Mouse (Mus musculus): ENCODE data around the gene Zfhx3.

Zfhx3 gene

DNA sequence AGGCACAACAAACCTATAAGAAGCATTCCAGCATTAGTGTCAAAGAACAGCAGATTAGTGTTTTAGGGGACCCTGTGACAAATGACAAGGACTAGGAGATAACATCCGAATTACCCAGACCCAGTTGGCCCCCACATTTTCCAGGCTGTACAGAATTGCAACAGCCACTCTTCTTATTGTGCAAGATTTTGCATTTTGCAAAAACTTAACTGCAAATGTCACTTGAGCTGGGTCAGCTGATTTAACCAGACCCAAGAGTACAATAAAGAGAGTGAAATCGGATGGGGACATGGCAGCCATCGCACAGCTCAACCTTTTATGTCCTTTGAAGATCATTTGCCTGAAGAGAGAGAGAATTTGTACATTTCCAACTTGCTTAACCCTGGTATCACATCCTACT is 720.3 kb downstream of the Zfhx3 start:
- no peak for DNase-seq (ENCODE audit: low spot score)

DNA sequence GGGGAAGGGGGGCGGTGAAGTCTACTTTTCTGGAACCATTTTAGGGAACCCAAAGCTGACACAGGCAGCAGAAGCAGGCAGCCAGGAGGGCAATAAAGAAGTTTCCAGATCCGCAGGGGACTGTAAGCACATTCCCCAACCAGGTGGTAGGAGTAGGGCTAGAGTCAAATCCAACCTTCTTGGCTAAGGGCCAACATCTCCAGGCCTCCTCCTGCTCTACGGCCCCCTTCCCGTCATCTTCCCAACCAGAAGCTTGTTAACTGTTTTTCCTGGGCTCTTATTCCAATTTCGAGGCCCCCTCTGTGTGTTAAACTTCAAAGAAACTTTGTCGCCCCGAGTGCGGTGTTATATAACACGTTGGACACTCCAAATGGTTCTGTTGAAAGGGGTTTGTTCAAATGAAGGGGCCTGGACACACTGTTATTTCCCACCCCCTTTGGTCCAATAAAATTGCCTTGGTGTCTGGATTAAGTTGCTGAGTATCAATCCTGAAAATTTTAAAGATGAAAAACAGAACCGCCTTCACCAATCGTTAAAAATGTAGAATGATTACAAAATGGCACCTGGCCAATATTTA is 729.6 kb downstream of the Zfhx3 start:
- no peak for DNase-seq (ENCODE audit: low spot score)

- no peak for DNase-seq (ENCODE audit: low spot score)
Observed at GRCm38 (mm10) chr8:108675001-108675525, 732.6 kb downstream of the Zfhx3 start.

DNA sequence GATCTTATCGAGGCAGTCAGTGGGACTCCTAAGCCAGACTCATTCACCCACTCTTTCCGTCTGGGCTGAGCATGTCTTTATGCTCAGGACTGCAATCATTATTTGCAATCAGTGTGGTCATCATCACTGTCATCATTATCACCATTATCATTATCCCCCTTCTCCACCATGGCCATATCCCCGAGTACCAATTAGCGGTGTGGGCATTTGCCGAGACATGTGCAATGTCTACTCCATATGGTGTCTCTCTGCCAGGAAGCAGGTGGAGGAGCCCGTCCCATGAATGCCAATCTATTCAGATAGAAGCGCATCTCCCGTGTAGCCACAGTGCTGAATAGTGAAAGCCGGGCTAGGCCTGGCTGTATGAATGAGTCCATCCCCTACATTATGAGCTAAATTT is 747.2 kb downstream of the Zfhx3 start:
- DNase-seq (ENCODE audit: low spot score): no peak

DNA sequence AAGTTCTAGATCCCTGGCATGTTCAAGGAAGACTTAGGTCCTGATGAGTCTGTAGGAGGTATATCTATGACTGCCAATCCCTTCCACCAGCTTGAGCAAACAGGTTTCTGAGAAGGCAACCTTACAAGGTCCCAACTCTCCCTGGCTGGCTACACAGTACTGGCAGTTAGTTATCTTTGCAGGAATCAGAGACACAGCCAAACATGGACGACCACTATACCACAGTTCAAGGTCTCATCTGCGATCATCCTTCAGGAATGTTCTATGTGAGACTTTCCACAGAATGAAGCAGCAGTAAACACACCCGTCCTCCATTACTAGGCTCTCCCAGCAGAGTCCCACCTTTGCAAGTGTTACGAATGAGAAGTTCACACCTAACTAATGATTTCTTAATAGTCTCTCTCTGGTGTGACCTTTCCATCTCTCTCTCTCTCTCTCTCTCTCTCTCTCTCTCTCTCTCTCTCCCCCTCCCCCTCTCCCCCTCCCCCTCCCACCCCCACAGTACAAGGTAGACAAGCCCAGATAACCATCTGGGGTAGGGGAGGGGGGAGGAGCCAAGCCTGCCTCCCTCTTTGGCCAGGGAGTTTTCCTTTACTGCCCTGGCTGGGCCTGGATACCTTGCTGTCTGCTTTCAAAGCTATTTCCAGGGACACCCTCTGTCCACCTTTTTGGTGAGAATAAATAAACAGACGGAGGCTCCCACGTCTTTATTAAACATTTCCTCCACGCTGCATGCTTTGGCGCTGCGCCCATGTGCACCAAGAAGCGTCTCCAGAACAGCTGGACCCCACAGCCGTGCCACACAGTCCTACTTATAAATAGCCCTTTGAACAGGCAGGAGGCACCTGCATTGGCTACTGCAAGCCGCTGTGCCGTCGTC is 748.4 kb downstream of the Zfhx3 start:
- DNase-seq (ENCODE audit: low spot score): no peak

- DNase-seq (ENCODE audit: low spot score): no peak
Observed at GRCm38 (mm10) chr8:108691456-108692238, 749.2 kb downstream of the Zfhx3 start.

DNA sequence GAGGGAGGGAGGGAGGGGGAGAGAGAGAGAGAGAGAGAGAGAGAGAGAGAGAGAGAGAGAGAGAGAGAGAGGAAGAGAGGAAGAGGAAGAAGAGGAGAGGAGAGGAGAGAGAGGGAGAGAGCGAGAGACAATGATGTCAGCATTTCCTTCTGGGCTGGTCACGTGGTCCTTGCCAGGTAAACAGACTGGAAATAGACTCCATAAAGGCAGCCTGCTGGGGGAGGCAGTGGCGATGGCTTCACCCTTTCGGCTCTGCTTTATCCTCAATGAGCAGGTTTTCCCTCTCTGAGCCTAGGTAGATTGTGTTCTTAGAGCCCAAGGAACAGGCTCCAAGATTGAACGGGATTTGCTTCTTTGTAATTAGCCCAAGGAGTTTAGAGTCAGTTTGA is 749.8 kb downstream of the Zfhx3 start:
- DNase-seq (ENCODE audit: low spot score): no peak

DNA sequence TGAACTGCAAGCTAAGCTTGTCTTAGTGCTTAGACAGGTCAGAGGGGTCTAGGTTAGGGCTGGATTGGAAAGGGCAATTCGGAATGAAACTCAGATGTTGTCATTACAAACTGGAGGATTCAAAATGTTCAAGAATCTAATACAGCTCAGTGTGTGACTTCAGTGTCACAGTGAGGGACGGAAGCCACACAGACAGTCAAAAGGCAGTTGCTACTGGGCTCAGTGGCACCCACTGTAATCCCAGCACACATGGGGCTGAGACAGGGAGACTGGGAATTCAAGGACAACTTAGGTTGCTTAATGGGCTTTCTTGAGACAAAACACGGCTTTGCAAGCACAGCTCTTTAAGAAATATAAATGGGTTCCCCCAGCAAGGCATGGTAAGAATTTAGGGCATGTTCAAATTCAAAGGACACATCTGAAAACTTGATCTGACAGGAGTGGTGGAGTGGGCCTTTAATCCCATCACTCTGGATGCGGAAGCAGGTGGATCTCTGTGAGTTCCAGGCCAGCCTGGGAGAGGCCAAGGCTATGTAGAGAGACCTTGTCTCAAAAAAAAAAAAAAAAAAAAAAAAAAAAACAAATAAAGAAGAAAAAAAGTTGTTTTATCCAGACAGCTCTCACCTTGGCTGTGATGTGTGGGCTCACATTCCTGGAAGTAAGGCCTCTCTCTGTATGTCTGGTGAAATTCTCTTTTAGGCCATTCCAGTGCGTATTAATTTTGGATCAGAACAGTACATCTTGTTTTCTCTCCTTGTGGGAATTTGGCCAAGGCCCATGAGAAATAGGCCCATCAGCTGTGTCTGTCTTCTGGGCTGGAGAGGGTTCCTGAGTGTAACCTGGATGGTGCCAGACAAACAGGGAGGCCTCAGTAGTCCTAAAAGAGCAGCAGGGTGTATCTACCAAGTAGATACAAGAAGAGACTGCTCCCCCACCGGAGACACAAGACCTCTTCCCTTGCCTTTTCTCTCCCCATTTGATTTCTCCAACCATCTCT is 750.5 kb downstream of the Zfhx3 start:
- no peak for DNase-seq (ENCODE audit: low spot score)

GRCm38 (mm10) chr8:108693841-108694240 is 751.4 kb downstream of the Zfhx3 start:
- DNase-seq (ENCODE audit: low spot score): no peak

GRCm38 (mm10) chr8:108694516-108694915 is 752.1 kb downstream of the Zfhx3 start:
- no peak for DNase-seq (ENCODE audit: low spot score)

DNA sequence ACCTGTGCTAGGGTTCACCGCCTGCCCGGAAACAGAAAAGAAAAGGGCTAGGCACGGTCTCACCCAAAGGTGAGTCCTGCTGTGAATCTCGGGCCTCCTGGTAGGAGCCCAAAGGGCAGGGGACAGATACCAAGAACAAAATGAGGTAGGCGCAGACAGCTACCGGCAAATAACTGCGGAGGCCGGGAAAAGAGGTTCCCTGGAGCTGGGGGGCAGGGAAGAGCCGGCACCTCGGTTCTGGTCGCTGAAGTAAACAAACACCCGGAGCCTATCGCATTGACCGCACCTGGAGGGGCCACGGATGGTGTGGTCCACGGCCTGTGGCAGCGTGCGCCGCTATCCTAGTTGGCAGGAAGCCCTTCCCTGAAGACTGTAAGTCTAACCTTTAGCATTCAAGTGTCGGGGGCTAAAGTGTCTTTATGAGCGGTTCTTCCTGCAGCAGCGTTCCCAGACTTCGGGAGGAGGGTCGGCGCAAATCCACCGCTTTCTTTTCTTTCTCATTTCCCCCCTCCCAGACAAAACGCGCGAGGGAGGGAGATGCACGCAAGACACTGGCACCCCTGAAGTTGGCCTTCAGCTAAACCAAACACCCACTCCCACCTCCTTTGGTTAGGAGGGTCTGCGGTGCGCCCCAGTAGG is 752.9 kb downstream of the Zfhx3 start:
- no peak for DNase-seq (ENCODE audit: low spot score)

DNA sequence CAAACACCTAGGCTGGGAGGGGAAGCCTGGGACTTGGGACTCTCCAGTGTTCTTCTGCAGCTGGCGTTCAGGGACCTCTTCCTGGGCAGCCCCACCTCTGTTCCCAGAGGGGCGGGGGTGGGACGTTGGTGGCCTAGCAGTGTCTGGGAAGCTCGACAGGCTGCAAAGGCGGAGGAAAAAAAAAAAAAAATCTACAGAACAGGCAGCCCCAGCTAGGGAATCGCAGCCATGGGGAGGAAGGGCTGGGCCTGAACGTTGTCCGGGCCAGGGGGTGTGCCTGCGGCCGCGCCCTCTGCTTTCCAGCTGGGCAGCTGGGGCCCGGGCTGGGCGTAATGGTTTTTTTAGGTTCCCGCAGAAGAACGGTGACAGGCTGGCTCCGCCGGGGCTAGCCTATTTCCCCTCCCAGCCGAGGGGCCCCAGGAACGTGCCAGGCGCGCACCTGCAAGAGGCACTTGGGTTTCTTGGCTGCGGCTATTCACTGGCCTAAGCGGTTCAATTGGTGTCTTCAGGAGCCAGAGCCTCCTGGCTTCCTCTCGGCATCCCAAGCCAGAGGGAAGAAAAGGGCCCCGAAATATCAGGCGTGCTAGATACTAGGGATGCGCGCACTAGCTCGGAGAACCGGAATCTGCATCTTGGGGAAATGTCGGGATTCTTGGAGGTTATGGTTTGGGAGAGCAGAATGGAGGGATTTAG is 753.6 kb downstream of the Zfhx3 start:
- DNase-seq (ENCODE audit: low spot score): no peak

- no peak for DNase-seq (ENCODE audit: low spot score)
Observed at GRCm38 (mm10) chr8:108696631-108697410, 754.4 kb downstream of the Zfhx3 start.

- DNase-seq (ENCODE audit: low spot score): no peak
Observed at GRCm38 (mm10) chr8:108697589-108697988, 755.1 kb downstream of the Zfhx3 start.

DNA sequence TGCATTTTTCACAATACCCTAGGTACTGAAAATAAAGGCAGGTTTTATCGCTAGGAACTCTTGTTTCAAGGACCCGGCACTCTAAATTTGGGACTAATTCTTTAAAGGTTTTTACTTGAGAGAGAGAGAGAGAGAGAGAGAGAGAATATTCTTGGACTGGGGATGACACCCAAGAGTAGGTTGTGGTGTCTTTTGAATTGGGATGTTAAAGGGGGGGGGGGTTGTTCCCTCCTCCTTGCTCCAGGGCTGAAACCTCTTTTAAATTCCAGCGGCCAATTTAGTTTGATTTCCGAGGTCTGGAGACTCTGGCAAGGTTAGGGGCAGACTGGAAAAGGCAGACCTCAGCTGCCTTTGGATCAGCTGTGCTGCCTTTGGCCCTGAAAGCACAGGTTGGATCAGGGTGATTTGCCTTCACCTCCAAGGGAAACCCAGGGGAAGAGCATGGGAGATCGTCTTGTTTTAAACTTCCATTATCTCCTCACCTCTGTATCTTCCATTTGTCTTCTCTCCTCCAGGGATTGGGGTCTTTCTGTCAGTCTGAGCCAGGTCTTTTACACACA is 755.7 kb downstream of the Zfhx3 start:
- no peak for DNase-seq (ENCODE audit: low spot score)

- no peak for DNase-seq (ENCODE audit: low spot score)
Observed at GRCm38 (mm10) chr8:108699011-108699410, 756.6 kb downstream of the Zfhx3 start.

- DNase-seq (ENCODE audit: low spot score): no peak
Observed at GRCm38 (mm10) chr8:108699454-108700345, 757.3 kb downstream of the Zfhx3 start.

All from T-cell, adult 2 months (primary cell).